Mouse (Mus musculus) activated CD4-positive, CD25-positive, alpha-beta regulatory T cell, adult 9 weeks (primary cell): Measurements from ENCODE around the gene Tpgs1. TPM values are rescaled to one million over a fixed set of nuclear protein-coding genes. Genes with fewer than 3 reads are reported as not detected.

Experiments
- polyA plus RNA-seq: library from polyadenylated mRNA; unstranded; fragments of 100-300 nt; shearing (Covaris generic); gene quantifications from one replicate; pipeline ENCODE4 v1.2.1, GENCODE M21; 2017

Tpgs1 gene
- polyA plus RNA-seq = 46.7 TPM

GRCm38 (mm10) chr10:79668771-79669575, at the start of gene Tpgs1:
Gene Tpgs1, plus strand, starts transcription at chr10:79669369.

GRCm38 (mm10) chr10:79637128-79638110, 31.8 kb upstream of the Tpgs1 start, which contains the start of gene Shc2:
Gene Shc2, minus strand, starts transcription at chr10:79637918.

DNA sequence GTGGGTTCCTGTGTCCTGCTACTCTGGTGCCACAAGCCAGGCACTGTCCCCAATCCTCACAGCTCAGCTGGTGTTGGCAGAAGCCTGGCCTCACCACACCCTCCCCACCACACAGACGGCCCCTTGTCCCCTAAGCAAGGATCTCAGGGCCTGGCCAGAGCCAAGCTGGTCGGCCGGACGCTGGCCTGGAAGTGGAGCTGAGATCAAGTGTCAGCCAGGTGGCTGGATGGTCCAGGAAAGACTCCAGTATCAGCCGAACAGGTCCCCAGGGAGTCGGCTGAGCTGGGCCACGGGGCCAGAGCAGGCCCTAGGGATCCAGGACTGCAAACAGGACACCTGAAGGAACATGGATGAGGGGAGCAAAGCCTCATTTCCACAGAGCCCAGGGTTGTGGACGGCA, 23.5 kb upstream of the Tpgs1 start, which contains the start of gene Odf3l2:
Odf3l2 (minus strand) TSS at position 28 of the 400 bp plus-strand sequence.

DNA sequence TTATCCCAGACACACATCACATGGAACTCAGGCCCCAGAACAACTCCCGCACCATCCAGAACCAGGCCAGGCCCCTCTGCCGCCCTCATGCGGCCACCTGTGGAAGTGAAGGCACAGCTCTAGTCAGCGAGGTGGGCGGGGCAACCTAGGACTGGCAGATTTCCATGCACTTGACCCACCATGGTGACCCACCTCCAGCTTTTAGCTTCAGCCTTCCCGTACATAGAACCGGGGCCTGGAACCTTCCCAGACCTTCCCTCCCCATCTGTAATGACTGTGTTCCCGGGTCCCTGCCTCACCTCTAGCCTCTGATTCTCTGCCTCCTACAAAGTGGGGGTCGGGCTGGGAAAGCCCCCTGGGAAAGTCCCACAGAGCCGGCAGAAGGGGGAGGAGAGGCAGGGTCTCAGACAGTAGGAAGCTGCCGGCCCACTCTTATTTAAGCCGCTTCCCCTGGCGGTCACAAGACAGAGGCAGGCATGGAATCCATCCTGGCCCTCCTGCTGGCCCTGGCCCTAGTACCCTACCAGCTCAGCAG, 5.0 kb upstream of the Tpgs1 start, which contains the start of gene Madcam1:
Madcam1 (plus strand) TSS at position 429 of the 535 bp plus-strand sequence.

DNA sequence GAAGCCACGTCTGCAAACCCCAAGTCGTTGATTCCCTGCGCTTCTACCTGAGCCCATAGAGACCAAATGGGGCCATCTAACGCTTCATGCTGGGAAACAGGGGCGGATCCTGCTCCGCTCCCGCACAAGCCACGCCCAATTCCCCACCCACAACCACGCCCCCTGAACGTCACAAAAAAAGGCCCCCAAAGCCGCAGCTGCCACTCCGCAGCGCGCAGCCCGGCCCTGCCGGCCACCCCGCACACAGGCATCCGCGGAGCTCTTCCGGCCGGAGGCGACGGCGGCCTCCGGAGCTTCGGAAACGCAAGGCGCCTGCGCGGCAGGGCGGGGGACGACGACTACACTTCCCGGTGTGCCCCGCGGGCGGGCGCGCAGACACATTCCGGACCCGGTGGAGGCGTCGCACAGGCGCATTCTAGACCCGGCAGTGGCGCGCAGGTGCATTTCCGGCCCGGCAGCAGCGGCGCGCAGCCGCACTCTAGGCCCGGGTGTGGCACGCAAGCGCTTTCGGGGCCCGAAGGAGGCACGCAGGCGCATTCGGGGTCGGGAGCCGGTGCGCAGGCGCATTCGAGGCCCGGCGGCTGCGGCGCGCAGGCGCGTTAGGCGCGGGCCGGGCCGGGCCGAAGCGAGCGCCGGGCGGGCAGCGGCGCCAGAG, 12.5 kb downstream of the Tpgs1 start, which contains the start of gene Cdc34:
Cdc34 (plus strand) TSS at position 605 of the 655 bp plus-strand sequence.

GRCm38 (mm10) chr10:79688720-79689119, 19.6 kb downstream of the Tpgs1 start, which contains the start of gene Gzmm:
Gene Gzmm, plus strand, starts transcription at chr10:79689020.

GRCm38 (mm10) chr10:79704065-79704969, 35.1 kb downstream of the Tpgs1 start, which contains the start of gene Bsg:
Gene Bsg, plus strand, starts transcription at chr10:79704491.

GRCm38 (mm10) chr10:79716254-79716987, 47.3 kb downstream of the Tpgs1 start, which contains the start of gene Hcn2:
Gene Hcn2, plus strand, starts transcription at chr10:79716634.

Other genes starting within 250 kb of the Tpgs1 start
- gene Vmn2r83, start 200.6 kb upstream of the Tpgs1 start, polyA plus RNA-seq = not detected
- 6.1 TPM for gene Plpp2, start 135.6 kb upstream of the Tpgs1 start, polyA plus RNA-seq
- 39.1 TPM for gene Mier2, start 114.2 kb upstream of the Tpgs1 start, polyA plus RNA-seq
- gene Theg, start 82.0 kb upstream of the Tpgs1 start, polyA plus RNA-seq = not detected
- not detected for gene C2cd4c, start 55.3 kb upstream of the Tpgs1 start, polyA plus RNA-seq
- gene Shc2, start 31.5 kb upstream of the Tpgs1 start, polyA plus RNA-seq = not detected
- not detected for gene Odf3l2, start 23.6 kb upstream of the Tpgs1 start, polyA plus RNA-seq
- not detected for gene Madcam1, start 4.8 kb upstream of the Tpgs1 start, polyA plus RNA-seq
- gene Cdc34, start 12.8 kb downstream of the Tpgs1 start, polyA plus RNA-seq = 14.7 TPM
- 0.71 TPM for gene Gzmm, start 19.7 kb downstream of the Tpgs1 start, polyA plus RNA-seq
- 281 TPM for gene Bsg, start 35.1 kb downstream of the Tpgs1 start, polyA plus RNA-seq
- gene Hcn2, start 47.3 kb downstream of the Tpgs1 start, polyA plus RNA-seq = not detected
- 46.0 TPM for gene Polrmt, start 77.2 kb downstream of the Tpgs1 start, polyA plus RNA-seq
- not detected for gene Fgf22, start 85.7 kb downstream of the Tpgs1 start, polyA plus RNA-seq
- gene Rnf126, start 97.6 kb downstream of the Tpgs1 start, polyA plus RNA-seq = 5.1 TPM
- gene Fstl3, start 107.9 kb downstream of the Tpgs1 start, polyA plus RNA-seq = 0.68 TPM
- gene Prss57, start 121.6 kb downstream of the Tpgs1 start, polyA plus RNA-seq = not detected
- gene Palm, start 124.2 kb downstream of the Tpgs1 start, polyA plus RNA-seq = 0.38 TPM
- not detected for gene Misp, start 151.6 kb downstream of the Tpgs1 start, polyA plus RNA-seq
- gene Ptbp1, start 185.1 kb downstream of the Tpgs1 start, polyA plus RNA-seq = 322 TPM
- not detected for gene Prtn3, start 205.1 kb downstream of the Tpgs1 start, polyA plus RNA-seq
- 3.9 TPM for gene Plppr3, start 205.3 kb downstream of the Tpgs1 start, polyA plus RNA-seq
- not detected for gene Elane, start 216.9 kb downstream of the Tpgs1 start, polyA plus RNA-seq
- gene Cfd, start 221.5 kb downstream of the Tpgs1 start, polyA plus RNA-seq = not detected
- 20.7 TPM for gene Med16, start 239.6 kb downstream of the Tpgs1 start, polyA plus RNA-seq
- gene Gm26602, start 241.5 kb downstream of the Tpgs1 start, polyA plus RNA-seq = 15.2 TPM
- gene Kiss1r, start 247.6 kb downstream of the Tpgs1 start, polyA plus RNA-seq = 0.28 TPM